Mouse (Mus musculus): ENCODE data around the gene Oaz2. TPM values are rescaled to one million over a fixed set of nuclear protein-coding genes. Genes with fewer than 3 reads are reported as not detected.

Oaz2 gene
- 36.6 and 41.7 TPM in 2 replicates for polyA plus RNA-seq (2012; rRNA removed)

- 94% methylated on average over 8 of the region's 8 CpGs for WGBS
- no peak for DNase-seq (ENCODE audit: low read depth, low spot score)
Measured at GRCm38 (mm10) chr9:65667701-65668100, at the start of gene Oaz2. TSS of gene Oaz2 (plus strand) at chr9:65668001.

DNA sequence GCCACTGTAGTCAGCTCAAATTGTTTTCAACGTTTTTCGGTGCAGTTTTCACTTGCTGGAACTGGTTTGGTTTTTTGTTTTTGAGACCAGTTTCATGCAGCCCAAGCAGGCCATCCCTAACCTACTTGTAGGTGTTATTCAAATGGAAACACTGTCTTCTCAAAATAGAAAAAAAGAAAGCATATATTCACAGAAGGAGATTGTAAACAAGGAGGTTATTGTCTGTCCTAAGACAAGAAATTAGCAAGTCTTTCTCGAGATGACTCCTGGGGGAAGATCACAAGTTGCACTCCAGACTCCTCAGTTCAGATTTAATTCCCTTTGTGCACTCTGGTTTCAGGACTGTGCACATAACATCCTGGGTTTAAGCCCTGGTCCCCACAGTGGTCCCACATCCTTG lies 48.5 kb upstream of the Oaz2 start:
- no peak for DNase-seq (ENCODE audit: low read depth, low spot score)
- 57% methylated on average over 3 of the region's 3 CpGs for WGBS

- no peak for DNase-seq (ENCODE audit: low read depth, low spot score)
- 92% methylated on average over 4 of the region's 4 CpGs for WGBS
Measured at GRCm38 (mm10) chr9:65621196-65621595, 46.6 kb upstream of the Oaz2 start.

DNA sequence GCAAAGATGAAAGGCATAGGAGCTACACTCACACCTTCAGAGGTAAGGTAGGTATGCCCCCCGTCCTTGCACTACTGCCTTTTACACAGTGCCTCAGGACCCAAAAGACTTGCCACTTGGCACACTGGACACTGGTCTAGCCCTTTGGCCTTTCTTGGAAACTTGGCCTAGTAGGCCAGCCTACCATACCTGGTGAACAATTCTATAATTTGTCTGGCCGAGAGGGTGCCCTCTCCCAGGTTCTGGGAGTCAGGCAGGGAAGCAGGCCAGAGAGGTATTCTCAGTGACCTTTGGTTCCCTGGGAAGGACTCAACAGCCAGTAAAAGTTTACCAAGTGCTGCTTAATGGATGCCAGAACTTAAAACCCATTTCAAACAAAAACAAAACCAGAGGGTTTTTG lies 46.1 kb upstream of the Oaz2 start:
- no peak for DNase-seq (ENCODE audit: low read depth, low spot score)
- 70% methylated on average over 2 of the region's 2 CpGs for WGBS

GRCm38 (mm10) chr9:65622826-65623225 lies 45.0 kb upstream of the Oaz2 start:
- no peak for DNase-seq (ENCODE audit: low read depth, low spot score)
- WGBS, result 94% methylated on average over 5 of the region's 5 CpGs

GRCm38 (mm10) chr9:65624266-65624665 lies 43.5 kb upstream of the Oaz2 start:
- no peak for DNase-seq (ENCODE audit: low read depth, low spot score)
- 57% methylated on average over 2 of the region's 2 CpGs for WGBS

DNA sequence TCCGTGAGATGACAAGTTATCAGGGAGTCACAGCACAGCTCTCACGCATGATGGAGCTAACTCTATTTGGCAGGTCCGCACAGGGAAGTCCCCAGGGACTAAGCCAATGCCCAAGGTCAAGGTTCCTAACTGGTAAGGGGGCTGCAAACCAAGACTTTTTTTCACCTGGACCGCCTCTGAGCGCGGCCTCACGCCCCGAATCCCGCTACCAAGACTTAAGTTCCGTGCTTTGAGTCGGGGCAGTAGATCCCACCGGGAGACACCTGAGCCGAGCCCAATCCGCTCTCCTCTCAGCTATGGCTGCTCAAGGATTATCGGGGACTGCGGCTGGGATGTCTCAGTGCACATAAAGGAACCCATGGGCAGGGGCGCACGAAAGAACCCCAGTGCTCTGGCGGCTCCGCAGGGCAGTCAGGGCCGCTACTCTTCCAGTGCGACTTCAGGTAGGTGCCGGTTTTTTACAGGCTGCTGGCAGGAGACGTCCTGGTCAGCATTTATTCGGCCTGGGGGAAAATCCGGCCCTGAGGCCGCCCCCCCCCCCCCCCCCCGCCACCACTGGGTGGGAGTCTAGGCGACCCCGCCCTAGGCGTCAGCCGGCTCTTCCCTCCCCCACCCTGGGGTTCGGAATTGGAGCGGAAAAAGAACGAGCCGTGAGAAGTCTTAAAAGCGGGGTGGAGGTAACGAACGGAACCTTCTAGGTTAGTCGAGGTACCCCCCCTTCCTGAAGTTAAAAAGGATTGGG lies 38.6 kb upstream of the Oaz2 start, which contains the start of gene Rbpms2:
Rbpms2 (plus strand) TSS at position 624 of the 742 bp plus-strand sequence.
- WGBS, result 8% methylated on average over 40 of the region's 40 CpGs
- no peak for DNase-seq (ENCODE audit: low read depth, low spot score)

- 1% methylated on average over 77 of the region's 83 CpGs for WGBS
- DNase-seq (ENCODE audit: low read depth, low spot score), result no peak
Measured at GRCm38 (mm10) chr9:65629767-65630630, 37.8 kb upstream of the Oaz2 start.

- 3% methylated on average over 78 of the region's 78 CpGs for WGBS
- no peak for DNase-seq (ENCODE audit: low read depth, low spot score)
Measured at GRCm38 (mm10) chr9:65630631-65631353, 37.0 kb upstream of the Oaz2 start.

DNA sequence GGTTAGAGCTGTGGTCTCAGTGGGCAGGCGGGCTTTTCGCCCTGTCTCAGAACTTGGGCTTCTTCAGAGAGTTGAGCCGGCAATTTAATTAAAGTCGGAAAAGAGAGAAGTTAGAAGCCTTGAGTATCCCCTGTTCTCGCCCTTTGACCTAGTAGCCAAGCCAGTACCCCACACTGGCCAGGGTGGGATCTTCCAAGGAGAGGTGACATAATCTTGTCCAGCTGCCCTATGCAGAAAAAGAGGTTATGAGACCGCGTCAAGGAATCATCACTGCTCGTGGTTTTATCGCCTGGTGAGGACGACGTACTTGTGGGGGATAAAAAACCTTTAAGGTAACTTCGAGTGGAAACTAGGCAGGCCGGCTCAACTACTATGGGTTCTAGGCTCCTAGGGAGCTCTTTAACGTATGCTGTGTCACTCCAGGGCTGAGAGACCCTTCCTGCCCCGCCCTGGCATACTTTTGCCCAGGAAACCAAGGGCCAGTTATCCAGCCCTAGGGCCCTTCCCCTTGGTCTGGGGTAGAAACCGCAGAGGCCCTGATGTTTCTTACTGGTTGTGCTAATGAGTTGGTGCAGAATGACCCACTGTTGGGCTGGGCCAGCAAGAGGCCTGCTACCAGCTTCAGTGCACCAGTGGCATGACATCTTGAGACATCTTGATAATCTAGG lies 36.3 kb upstream of the Oaz2 start:
- 71% methylated on average over 16 of the region's 16 CpGs for WGBS
- no peak for DNase-seq (ENCODE audit: low read depth, low spot score)

DNA sequence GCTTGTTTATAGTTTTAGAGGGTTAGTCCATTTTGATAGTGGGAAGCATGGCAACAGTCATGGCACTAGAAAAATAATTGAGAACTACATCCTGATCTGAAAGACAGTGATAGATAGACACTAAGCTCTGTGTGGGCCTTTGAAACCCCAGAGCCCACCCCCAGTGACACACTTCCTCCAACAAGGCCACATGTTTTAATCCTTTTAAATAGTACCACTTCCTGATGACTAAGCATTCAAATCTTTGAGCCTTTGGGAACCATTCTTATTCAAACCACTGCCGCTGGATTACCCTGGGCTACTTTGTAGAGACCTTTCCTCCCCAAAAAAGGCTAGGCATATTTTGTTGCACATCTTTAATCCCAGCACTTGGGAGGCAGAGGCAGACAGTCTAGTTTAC lies 32.0 kb upstream of the Oaz2 start:
- WGBS, result 70% methylated on average over 1 of the region's 1 CpGs
- no peak for DNase-seq (ENCODE audit: low read depth, low spot score)

DNA sequence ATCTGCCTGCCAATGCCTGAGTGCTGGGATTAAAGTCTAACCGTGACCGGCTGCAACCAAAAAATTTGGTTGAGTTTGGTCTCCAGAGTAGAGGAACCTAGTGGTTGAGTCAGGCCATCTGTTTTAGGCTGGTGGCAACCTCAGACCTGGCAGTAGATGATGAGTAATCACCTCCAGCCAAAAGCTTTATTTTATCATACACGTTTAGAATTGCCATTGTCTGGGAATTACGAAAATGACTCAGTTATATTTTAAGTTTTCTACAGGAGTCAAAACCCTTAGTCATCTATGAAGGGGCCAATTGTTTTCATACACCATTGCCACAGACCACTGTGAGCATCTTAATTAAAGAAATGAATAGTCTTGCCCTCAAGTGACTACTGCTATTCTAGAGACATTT lies 30.9 kb upstream of the Oaz2 start:
- DNase-seq (ENCODE audit: low read depth, low spot score), result no peak
- 78% methylated on average over 4 of the region's 4 CpGs for WGBS

DNA sequence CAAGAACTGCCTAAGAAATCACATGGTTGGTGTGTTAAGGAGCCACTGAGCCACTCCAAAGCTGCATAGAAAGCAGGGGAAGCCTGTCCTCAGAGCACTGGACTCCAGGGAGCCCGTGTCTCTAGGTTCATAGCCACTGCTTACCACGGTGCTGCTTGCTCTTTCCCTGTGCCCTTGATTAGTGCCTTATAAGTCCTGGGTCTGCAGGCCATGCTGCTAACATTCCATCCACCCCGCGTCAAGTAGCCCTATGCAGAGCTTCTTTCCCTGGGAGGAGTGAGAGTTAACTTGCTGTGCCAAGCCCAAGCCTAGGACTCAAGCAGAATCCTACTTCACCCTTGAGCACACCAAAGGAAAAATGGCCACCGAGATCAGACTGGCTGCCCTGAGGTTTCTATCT lies 28.7 kb upstream of the Oaz2 start:
- WGBS, result 68% methylated on average over 5 of the region's 5 CpGs
- DNase-seq (ENCODE audit: low read depth, low spot score), result no peak

- WGBS, result 59% methylated on average over 5 of the region's 5 CpGs
- no peak for DNase-seq (ENCODE audit: low read depth, low spot score)
Measured at GRCm38 (mm10) chr9:65640838-65641410, 26.9 kb upstream of the Oaz2 start.

DNA sequence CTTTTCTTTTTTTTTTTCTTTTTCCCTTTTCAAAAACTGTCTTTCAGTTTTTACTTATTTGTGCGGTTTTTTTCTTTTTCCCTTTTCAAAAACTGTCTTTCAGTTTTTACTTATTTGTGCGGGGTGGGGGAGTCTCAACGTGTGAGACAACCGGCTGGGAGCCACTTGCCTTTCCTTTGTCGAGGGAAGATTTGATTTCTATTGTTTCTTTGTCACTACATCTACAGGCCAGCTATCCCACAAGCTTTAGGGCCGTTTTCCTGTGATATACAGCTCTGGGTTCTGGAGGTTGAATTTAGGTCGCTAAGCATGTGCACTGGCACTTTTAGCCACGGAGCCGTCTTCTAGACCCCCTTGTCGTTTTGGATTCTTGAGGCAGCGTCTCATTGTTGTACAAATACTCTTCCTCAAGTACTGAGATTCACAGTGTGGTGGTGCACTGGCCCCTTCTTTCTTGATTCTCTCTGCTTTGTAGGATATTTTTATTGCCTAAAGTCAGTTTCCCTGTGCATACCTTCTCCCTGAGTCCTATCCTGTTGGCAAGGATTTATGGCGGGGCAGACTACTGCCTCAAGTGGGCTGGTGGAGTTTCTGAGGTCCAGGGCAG lies 26.3 kb upstream of the Oaz2 start:
- WGBS, result 38% methylated on average over 12 of the region's 12 CpGs
- no peak for DNase-seq (ENCODE audit: low read depth, low spot score)

DNA sequence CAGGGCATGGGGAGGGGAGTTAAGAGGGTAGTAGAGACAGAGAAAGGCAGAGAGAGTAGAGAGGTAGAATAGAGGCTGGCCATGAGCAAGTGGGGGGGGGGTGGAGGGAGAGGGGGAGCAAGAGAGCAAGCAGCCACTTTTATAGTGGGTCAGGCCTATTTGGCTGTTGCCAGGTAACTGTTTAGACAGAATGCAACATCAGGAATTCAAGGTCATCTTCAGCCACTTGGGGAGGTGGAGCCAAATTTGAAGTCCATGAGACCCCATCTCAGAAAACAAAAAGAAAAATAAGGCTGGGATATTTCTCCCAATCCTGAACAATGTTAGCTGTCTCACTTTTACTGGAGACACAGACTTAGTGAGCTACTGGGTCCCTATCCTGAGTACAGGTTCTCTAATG lies 25.3 kb upstream of the Oaz2 start:
- no peak for DNase-seq (ENCODE audit: low read depth, low spot score)

DNA sequence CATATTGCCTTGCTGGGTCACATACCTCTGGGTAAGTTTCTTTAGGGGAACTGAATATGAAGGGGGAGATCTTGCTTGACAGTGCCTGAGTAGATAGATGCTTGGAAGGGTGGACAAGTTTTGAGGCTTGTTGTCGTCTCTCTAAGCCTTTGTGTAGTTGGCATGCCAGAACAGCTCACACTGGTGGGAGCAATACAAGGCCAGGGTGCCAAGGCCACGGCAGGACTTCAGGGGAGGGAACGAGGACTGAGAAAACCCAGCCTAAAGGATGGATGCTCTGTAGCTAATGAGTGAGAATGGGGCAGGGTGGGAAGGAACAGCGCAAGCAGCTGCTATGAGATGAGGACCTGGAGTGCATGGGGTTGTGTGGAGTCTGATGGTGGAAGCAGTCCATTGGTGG lies 22.8 kb upstream of the Oaz2 start:
- DNase-seq (ENCODE audit: low read depth, low spot score), result no peak
- WGBS, result 85% methylated on average over 4 of the region's 4 CpGs

GRCm38 (mm10) chr9:65645984-65646383 lies 21.8 kb upstream of the Oaz2 start:
- WGBS, result 53% methylated on average over 3 of the region's 3 CpGs
- no peak for DNase-seq (ENCODE audit: low read depth, low spot score)

DNA sequence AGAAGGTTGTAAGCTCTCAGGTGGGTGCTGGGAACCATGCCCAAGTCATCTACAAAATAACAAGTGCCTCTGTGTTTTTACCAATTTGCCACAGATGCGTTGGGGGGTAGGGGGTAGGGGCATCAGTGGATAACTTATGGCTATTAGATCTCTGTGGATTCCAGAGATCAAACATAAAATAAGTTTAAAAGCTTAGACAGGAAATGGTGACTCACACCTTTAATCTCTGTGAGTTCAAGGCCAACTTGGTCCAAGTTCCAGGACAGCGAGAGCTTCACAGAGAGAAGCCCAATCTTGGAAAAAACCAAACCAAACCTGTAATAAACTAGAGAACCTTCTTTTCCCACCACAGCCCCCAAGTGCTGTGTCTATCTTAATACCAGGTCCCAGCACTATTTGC lies 21.0 kb upstream of the Oaz2 start:
- no peak for DNase-seq (ENCODE audit: low read depth, low spot score)
- WGBS, result 75% methylated on average over 2 of the region's 2 CpGs

All from large intestine, adult 2 months (tissue).